Mouse (Mus musculus): Measurements from ENCODE around the gene Gm6034.
A peak's percentile ranks its signal among the peaks of the same experiment; 100 is the strongest.
"Not testable (repeated sequence)": the region's sequence is repeated elsewhere in the genome, so short reads cannot be mapped to it uniquely, and the experiment has no call there.

Gm6034 gene

GRCm38 (mm10) chr17:36081901-36082300, 39.1 kb downstream of the Gm6034 start:
- not testable (repeated sequence) for DNase-seq (ENCODE audit: low spot score in 2 of 2)

- DNase-seq (ENCODE audit: low spot score in 2 of 2), result not testable (repeated sequence)
Measured at GRCm38 (mm10) chr17:36082519-36083232, 39.9 kb downstream of the Gm6034 start.

GRCm38 (mm10) chr17:36083266-36083869, 40.6 kb downstream of the Gm6034 start:
- DNase-seq (ENCODE audit: low spot score in 2 of 2), result peak in 1 of 2 experiments; percentile 14

- peak in 1 of 2 experiments; percentile 10 for DNase-seq (ENCODE audit: low spot score in 2 of 2)
Measured at GRCm38 (mm10) chr17:36083870-36084451, 41.2 kb downstream of the Gm6034 start.

DNA sequence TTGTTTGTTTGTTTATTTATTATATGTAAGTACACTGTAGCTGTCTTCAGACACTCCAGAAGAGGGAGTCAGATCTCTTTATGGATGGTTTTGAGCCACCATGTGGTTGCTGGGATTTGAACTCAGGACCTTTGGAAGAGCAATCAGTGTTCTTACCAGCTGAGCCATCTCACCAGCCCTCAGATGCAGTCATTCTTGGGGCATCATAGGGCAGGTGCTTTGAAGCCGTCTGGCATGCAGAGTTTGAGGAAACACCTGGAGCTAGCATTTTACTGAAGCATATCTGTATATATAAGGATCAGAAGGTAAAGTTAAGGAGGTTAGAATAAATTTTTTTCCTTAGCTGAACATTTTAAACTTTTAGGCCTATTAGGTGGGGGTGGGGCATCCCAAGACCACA, 43.2 kb downstream of the Gm6034 start:
- not testable (repeated sequence) for DNase-seq (ENCODE audit: low spot score in 2 of 2)

GRCm38 (mm10) chr17:36091933-36092332, 49.2 kb downstream of the Gm6034 start:
- not testable (repeated sequence) for DNase-seq (ENCODE audit: low spot score in 2 of 2)

DNA sequence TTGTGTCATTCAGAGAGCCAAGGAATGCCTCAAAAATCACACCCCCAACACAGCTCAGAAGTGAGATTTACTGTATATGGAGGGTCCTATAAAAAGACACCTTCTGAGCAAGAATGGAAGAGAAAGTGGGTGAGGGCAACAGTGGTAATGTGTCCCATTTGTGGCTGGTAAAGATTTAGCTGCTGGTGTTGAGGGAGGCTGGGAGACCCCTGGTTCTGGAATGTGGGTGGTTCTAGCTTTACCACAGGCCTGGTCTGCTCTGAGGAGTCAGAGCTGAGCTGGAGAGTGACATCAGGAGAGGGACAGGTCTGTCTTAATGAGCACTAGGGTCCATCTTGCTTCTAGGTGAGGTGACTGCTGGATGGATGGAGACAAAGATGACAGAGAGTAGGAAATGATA, 49.8 kb downstream of the Gm6034 start:
- not testable (repeated sequence) for DNase-seq (ENCODE audit: low spot score in 2 of 2)

DNA sequence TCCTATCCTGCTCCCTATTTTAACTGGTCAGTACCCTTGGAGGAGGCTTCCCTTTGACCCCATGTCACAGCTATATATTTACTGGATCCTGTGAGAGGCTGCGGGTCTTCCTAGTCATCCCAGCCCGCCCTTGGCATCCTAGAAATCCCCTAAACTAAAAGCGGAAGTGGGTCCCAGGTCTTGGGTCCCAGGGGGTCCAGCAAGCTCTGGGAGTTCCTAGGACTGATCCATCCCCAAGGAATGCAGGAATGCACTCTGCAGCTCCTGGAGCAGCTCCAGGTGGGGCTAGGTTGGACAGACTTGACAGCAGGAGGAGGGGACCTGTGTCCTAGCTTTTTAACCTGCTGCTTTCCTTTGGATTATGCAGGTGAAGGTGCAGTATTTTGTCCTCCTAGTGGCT, 51.2 kb downstream of the Gm6034 start:
- no peak for DNase-seq (ENCODE audit: low spot score in 2 of 2)

DNA sequence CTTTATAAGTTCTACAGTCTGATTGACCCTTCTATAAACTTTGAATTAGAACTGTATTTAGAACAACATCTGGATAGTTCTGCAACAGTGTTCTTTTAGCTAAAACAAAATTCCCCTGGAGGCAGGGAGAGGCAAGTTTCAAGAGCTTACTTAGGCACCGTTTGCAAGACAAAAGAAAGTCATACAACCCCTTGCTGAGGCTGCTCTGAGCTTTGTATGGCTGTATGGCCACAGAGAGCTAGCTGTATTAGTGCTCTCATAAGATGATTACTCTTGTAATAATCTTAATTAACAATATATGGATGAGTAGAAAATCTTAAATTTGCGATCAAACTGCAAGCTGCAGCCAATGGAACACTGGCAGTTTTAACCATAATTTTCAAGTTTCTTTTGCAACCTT, 56.8 kb downstream of the Gm6034 start:
- not testable (repeated sequence) for DNase-seq (ENCODE audit: low spot score in 2 of 2)

DNA sequence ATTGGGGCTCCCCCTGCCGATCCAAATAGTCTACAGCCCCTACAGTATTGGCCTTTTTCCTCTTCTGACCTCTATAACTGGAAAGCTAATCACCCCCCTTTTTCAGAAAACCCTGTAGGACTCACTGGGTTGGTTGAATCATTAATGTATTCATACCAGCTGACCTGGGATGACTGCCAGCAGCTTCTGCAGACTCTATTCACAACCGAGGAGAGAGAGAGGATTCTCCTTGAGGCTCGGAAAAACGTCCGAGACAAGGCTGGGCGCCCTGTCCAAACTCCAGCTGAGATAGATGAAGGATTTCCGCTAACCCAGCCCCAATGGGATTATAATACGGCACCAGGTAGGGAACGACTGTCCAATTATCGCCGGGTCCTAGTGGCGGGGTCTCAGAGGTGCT, 59.3 kb downstream of the Gm6034 start:
- DNase-seq (ENCODE audit: low spot score in 2 of 2), result not testable (repeated sequence)

Data from cerebellum, postnatal 4 days (tissue).